Mouse (Mus musculus) spleen, embryonic (tissue): Measurements from ENCODE around the gene Adgra1.

Source experiments
- CTCF ChIA-PET: fragments of 350-600 bp; sonication (Branson Sonifier 250); formaldehyde crosslinking; loops from one replicate; lab custom pipeline; 2022; lab: Charles Lee

Adgra1 gene

GRCm38 (mm10) chr7:139850152-139850551, 16.2 kb downstream of the Adgra1 start:
- CTCF ChIA-PET = no interaction called here

GRCm38 (mm10) chr7:139850677-139851076, 16.7 kb downstream of the Adgra1 start:
- CTCF ChIA-PET = no interaction called here

DNA sequence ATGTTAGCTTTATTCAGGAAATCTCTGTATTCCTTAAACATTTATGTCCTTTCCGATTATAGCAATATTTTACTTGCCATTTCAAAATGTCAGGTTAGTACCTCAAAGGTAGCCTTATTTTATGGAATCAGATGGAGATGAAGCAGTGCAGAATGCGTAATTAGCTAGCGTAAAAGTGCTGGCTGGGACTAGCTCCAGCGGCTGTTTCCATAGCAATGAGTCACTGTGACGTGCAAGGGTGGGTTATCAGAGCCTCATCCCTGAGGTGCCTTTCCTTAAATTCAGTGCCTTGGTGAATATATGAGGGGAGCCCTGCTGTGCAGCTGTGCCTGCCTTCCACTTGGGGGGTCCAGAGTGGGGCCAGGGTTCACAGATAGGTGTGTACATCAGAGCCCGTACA, 17.1 kb downstream of the Adgra1 start:
- CTCF ChIA-PET = no interaction called here

- CTCF ChIA-PET = no interaction called here
These were observed 21.3 kb downstream of the Adgra1 start for GRCm38 (mm10) chr7:139855261-139855660.

DNA sequence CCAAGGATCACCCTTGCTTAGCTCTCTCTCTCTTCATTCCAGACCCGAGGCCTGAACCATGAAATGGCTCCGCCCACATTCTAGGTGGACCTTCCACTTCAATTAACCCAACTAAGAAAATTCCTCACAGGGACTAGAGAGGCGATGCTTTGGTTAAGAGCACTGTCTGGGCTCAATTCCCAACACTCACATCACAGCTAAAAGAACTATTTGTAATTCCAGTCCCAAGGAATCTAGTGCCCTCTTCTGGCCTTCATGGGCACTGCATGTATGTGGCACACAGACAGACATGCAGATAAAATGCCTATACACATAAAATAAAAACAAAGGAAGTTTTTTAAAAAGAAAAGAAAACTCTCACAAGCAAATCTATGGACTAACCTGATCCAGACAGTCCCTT, 27.4 kb downstream of the Adgra1 start:
- CTCF ChIA-PET = no interaction called here

- CTCF ChIA-PET = interaction anchor here (0.6 kb wide), 1 partner anchor 204 kb away, joined by 3 read pairs; no protein-coding TSS in a partner anchor
These were observed 29.1 kb downstream of the Adgra1 start for GRCm38 (mm10) chr7:139863076-139863475.

DNA sequence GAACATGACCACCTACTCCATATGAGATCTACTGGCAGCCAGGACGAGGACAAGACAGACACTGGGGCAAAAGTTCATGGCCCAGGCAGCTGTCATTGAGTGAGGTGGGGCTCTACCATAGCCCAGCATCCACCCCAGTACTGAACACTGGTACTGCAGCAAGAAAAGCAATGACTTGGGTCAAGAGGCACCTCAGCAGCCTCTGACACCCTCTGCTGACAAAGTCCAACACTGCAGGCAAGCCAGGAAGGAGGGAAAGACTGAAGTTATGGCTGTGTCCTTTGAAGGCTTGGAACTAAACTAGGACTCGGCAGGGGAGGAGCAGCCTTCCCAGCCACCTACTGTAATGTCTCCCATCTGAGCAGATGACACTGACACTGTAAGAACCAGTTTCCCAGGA, 30.3 kb downstream of the Adgra1 start:
- CTCF ChIA-PET = no interaction called here

GRCm38 (mm10) chr7:139864871-139865270, 30.9 kb downstream of the Adgra1 start:
- CTCF ChIA-PET = no interaction called here

- CTCF ChIA-PET = no interaction called here
These were observed 37.0 kb downstream of the Adgra1 start for GRCm38 (mm10) chr7:139871014-139871413.

- CTCF ChIA-PET = no interaction called here
These were observed 43.3 kb downstream of the Adgra1 start for GRCm38 (mm10) chr7:139877167-139877792.

DNA sequence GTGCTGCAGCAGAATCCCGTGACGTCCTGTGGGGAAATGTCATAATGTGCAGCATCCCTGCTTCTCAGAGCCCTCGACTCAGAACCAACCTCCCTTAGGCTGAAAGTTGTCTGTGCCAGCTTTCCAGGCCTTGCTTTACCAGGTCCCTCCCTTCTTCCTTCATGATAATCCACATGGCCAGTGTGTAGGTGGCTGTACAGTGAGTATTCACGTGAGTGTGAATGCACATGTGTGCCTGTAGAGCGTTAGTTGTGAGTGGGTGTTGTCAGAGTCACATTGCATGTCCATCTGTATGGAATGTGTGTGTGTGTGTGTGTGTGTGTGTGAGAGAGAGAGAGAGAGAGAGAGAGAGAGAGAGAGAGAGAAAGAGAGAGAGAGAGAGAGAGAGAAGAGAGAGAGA, 44.1 kb downstream of the Adgra1 start:
- CTCF ChIA-PET = no interaction called here

- CTCF ChIA-PET = no interaction called here
These were observed 44.6 kb downstream of the Adgra1 start for GRCm38 (mm10) chr7:139878621-139879020.

DNA sequence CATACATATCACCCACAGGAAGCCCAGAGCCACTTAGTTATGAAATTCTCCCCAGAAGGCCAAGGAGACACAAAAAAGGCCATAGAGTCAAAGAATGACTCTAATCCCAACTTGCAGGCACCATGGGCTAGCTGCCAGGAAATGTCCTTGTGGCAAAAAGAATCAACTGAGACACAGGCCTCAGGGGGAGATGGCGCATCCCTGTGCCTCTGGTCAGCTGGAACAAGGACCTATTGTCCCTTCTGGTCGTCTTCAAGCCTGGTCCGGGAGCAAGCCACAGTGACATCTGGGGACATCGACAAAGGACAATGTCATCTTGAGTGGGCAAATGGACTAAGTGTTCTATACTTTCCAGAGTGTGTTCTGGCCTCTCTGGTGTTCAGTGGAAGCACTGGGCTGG, 49.6 kb downstream of the Adgra1 start:
- CTCF ChIA-PET = no interaction called here

- CTCF ChIA-PET = no interaction called here
These were observed 57.8 kb downstream of the Adgra1 start for GRCm38 (mm10) chr7:139891779-139892178.

- CTCF ChIA-PET = no interaction called here
These were observed 60.9 kb downstream of the Adgra1 start, which contains the start of gene Kndc1 for GRCm38 (mm10) chr7:139894655-139895557. Gene Kndc1, plus strand, starts transcription at chr7:139894696.

GRCm38 (mm10) chr7:139896271-139896670, 62.3 kb downstream of the Adgra1 start:
- CTCF ChIA-PET = no interaction called here

DNA sequence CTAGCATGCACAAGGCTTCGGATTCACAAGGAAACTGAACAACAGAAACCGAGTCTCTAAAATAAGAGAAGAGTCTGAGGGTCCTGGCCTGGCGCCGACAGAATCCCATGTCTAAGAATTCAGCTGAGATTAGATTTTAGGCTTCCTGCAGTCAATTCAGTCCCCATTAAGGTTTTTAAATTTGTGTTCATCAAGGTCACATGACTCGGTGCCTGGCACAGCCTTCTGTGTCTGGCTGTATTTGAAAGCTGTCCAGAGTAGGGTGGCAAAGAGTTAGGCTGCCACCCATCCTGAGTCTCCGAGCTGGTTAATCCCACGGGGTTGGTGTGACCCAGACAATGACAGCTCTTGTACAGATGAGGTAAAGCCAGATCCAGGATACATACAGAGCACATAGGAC, 62.8 kb downstream of the Adgra1 start:
- CTCF ChIA-PET = no interaction called here

GRCm38 (mm10) chr7:139898606-139899005, 64.6 kb downstream of the Adgra1 start:
- CTCF ChIA-PET = no interaction called here

- CTCF ChIA-PET = no interaction called here
These were observed 65.5 kb downstream of the Adgra1 start for GRCm38 (mm10) chr7:139899505-139899904.

GRCm38 (mm10) chr7:139900456-139900855, 66.5 kb downstream of the Adgra1 start:
- CTCF ChIA-PET = no interaction called here

- CTCF ChIA-PET = no interaction called here
These were observed 66.9 kb downstream of the Adgra1 start for GRCm38 (mm10) chr7:139900896-139901295.

DNA sequence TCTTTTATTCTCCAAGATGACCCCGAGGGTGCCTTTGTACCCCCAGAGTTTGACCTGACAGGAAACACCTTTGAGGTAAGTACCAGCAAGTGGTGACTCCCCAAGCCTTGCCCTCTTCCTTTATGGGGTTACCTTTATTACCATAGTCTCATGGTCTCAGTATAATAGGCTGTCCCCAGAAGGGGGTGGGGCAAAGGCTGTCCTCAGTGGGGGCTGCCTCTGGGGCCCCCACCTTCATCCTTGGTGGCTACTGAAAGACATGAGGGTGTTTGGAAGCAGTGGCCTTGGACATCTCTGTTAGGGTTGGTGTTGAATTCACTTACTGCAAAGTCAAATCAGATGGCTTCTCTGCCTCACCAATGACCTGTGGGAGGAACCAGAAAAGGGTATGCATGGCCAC, 68.0 kb downstream of the Adgra1 start:
- CTCF ChIA-PET = no interaction called here

- CTCF ChIA-PET = no interaction called here
These were observed 71.3 kb downstream of the Adgra1 start for GRCm38 (mm10) chr7:139905261-139905660.
